Mouse (Mus musculus) urinary bladder, adult 2 months (tissue): Measurements from ENCODE around the gene Spns2. TPM values are rescaled to one million over a fixed set of nuclear protein-coding genes. Genes with fewer than 3 reads are reported as not detected.
"Not testable (repeated sequence)": the region's sequence is repeated elsewhere in the genome, so short reads cannot be mapped to it uniquely, and the experiment has no call there.

ENCODE experiments used
- DNase-seq: peaks from one replicate; pipeline ENCODE4 v3.0.0; 2022; ENCODE audit warnings: low spot score
- polyA plus RNA-seq: library from polyadenylated mRNA; depleted of rRNA; stranded (reverse); fragments of >200 nt; gene quantifications from 2 replicates; pipeline ENCODE4 v1.2.3, GENCODE M21; 2012

The Spns2 gene
- polyA plus RNA-seq, 1 experiment, result 20.1 TPM

DNA sequence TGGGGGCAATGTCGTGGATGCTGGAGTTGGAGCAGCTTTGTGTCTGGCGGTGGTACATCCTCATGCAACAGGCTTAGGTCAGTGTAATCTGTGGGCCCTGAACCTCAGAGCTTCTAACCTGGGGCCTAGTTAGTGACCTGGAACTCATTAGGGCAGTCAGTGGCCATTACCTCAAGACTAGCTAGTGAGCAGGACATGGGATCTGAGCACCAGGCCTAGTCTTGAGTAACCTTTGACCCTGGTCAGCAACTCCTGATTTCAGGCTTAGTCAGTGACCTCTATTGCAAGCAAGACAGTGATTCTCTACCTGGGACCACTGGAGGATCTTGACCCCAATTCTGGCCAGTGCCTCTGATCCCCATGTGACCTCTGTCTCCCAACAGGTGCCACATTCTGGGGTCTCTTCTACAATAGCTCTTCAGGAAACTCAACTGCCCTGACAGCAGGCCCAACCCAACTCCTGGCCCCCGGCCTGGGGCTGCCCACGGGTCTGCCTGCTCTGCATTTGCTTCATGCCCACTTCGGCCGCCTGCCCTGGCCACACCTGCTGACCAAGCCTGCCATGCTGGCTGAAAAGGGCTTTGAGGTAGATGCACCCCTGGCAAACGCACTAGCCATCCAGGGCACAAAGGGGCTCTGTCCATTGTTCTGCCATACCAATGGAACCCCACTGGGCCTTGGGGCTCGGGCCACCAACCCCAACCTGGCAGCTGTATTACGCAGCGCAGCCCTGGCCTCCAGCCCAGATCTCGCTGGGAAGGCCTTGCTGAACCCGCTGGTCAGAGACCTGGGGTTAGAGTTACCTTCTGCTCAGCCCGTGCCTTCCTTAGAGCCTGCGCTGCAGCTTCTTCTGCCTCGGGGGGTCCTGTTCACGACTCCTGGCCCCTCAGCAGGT lies 52.7 kb downstream of the Spns2 start:
- DNase-seq, result peak; percentile 21

DNA sequence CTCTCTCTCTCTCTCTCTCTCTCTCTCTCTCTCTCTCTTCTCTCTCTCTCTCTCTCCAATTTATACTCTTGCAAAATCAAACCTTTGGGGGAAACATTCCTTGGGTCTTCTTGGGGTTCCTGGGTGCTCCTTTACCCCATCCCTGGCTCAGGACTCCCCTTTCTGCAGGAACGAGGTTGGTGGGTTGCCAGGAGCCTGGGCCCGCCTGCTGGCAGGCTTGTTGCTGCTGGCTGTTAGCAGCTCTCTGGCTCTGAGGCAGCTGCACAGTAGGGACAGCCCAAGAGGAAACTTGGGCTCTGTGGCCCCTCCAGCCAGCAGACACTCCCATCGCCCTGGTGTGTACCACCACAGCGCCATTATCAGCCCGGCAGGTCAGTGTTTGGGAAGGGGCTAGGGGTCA lies 53.4 kb downstream of the Spns2 start:
- DNase-seq, result peak; percentile 32

- DNase-seq, result peak; percentile 22
Measured at GRCm38 (mm10) chr11:72435694-72436045, 54.0 kb downstream of the Spns2 start.

GRCm38 (mm10) chr11:72434963-72435693 lies 54.6 kb downstream of the Spns2 start, which contains the start of gene Ggt6:
Gene Ggt6, plus strand, starts transcription at chr11:72435526.
- DNase-seq, result peak; percentile 26

DNA sequence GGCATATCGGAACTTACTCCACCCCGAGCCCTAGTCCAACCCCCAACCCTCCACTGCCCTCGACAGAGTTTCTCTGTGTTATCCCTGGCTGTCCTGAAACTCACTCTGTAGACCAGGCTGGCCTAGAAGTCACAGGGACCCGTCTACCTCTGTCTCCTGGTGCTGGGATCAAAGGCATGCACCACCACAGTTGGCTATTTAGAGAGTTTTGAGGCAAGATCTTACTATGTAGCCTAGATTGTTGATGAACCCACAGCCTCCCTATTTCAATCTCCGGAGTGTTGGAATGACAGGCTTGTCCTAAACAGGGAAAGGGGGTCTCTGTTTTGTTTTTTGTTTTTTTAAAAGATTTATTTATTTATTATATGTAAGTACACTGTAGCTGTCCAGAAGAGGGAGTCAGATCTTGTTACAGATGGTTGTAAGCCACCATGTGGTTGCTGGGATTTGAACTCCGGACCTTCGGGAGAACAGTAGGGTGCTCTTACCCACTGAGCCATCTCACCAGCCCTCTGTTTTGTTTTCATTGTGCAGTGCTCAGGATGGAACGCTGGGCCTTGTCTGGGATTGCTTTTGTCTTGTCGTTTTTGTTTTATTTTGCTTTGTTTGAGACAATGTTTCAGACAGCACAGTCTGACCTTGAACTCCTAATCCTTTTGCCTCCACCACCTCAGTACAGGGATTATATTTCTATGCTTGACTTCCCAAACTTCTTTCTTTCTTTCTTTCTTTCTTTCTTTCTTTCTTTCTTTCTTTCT lies 59.2 kb downstream of the Spns2 start:
- not testable (repeated sequence) for DNase-seq

- peak; percentile 38 for DNase-seq
Measured at GRCm38 (mm10) chr11:72429288-72429690, 60.4 kb downstream of the Spns2 start.

DNA sequence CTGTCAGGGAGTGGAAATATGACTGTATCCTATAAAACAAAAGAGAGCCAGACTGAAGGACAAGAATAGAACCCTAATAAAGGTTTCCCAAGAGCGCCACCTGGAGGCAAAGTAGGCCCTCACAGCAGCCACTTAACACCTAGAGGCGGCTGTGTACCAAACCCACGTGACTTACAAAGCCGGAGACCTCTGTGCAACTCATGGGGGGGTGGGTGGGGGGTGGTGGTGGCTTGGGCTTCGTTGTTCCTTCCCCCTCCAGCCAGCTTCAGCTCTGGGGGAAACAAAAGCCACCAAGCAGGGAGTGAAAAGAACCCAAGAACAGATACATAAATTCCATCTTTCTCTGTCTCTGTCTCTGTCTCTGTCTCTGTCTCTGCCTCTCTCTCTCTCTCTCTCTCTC lies 61.0 kb downstream of the Spns2 start:
- DNase-seq, result peak; percentile 45

DNA sequence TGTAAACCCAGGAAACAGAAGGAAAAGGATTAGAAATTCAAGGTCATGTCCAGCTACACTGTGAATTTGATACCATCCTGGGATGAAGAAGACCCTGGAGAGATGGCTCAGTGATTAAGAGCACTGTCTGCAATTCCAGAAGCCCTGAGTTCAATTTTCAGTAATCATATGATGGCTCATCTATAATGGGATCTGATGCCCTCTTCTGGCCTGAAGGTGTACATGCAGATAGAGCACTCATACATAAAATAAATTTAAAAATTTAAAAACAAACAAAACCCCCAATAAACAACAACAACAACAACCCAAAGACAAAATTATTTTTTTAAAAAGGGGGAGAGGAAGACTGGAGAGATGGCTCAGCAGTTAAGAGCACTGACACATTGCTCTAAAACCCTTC lies 62.8 kb downstream of the Spns2 start:
- DNase-seq, result no peak

DNA sequence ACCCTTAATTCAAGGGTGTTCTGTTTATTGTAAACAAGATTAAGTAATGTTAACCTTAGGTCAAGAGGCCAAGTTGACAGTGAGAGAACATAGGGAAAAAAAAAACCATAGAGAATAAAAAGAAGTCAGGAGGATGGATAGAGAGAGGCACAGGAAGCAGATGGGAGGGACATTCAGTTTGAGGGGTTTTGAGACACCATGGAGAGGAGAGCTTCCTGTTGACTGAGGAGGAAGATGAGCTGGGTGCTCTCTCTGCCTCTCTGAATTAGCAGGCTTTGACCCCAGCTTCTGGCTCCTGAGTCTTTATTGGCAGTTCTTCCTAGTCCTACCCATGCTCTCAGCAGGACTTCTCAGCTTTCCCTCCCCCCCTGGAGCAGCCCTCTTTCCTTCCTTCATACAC lies 64.5 kb downstream of the Spns2 start:
- DNase-seq, result no peak

- no peak for DNase-seq
Measured at GRCm38 (mm10) chr11:72423686-72424085, 66.0 kb downstream of the Spns2 start.

DNA sequence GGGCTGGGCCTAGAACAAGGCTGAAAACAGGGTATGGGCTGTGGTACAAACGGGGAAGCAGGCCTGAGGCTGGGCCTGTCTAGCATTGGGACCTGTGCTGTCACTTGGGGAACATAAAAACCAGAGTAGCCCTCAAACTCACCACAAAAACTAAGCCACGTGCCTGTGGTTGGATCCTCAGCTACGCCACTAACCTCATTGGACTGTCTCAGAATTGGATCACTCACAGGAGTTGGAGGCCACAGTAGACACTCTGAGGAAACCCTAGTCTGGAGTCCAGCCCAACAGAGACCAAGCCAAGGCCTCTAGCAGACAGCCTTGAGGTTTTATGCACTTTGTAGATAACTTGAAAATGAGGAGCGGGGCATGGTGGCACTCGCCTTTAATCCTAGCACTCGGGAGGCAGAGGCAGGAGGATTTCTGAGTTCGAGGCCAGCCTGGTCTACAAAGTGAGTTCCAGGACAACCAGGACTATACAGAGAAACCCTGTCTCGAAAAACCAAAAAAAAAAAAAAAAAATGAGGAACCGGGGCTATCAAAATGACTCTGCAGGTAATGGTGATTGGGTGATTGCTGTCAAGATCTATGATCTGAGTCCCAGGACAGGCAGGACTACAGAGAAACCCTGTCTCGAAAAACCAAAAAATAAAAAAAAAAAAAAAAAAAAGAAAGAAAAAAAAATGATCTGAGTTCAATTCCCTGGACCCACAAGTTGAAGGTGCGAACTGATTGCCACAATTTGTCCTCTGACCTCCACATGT lies 68.0 kb downstream of the Spns2 start:
- no peak for DNase-seq

DNA sequence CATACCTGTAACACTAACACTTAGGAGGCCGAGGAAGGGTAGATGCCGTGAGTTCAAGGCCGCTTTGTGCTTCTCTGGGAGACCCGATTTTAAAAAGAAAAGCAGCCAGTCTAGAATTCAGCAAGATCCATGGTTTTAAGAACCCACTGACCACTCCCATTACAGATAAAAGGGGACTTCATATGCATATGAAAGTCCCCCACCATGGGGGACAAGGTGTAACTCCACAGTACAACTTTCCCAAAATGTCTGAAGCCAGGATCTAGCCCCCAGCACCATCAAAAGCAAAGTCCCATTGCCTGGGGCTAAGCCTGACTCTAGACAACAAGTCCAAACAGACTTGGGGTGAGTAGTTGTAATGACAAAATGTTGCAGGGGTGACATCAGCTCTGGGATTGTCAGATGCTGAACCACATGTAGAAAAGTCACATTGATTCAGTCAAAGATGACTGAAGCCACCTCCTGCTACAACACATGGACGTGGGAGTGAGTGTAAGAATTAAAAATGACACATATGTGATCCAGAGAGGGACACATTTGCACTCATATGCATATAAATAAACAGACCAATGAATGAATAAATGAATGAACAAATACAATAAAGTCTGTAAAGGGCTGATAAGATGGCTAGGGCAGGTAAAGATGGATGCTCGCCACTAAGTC lies 69.1 kb downstream of the Spns2 start:
- DNase-seq, result no peak

- DNase-seq, result no peak
Measured at GRCm38 (mm10) chr11:72419006-72419405, 70.7 kb downstream of the Spns2 start.

- no peak for DNase-seq
Measured at GRCm38 (mm10) chr11:72418227-72418626, 71.5 kb downstream of the Spns2 start.

GRCm38 (mm10) chr11:72417376-72417775 lies 72.3 kb downstream of the Spns2 start:
- DNase-seq, result no peak

- no peak for DNase-seq
Measured at GRCm38 (mm10) chr11:72416666-72417065, 73.0 kb downstream of the Spns2 start.

DNA sequence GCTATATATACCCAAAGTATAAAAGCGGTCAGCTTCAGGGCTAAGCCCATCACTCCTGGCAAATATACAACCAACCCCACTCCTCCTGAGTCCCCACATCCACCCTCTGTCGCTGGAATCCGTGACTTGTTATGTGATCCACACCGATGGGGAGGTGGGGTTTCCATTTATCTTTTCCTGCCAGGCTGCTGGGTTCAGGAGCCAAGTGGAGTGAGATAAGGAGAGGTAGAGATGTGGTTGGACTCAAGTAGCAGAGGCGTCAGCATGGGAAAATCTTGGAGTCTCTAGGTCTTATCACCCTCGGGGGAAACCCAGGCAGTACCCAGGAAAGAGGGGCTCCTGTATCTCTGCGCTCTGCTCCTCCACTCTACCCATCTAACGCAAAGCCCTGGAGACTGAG lies 74.5 kb downstream of the Spns2 start:
- no peak for DNase-seq

GRCm38 (mm10) chr11:72413601-72414190 lies 76.0 kb downstream of the Spns2 start:
- no peak for DNase-seq

- no peak for DNase-seq
Measured at GRCm38 (mm10) chr11:72413016-72413415, 76.7 kb downstream of the Spns2 start.

- no peak for DNase-seq
Measured at GRCm38 (mm10) chr11:72411945-72412344, 77.8 kb downstream of the Spns2 start.
